Mouse (Mus musculus) granulocyte monocyte progenitor cell, adult 5-6 weeks (primary cell): ENCODE results near the gene Nedd4. TPM values are rescaled to one million over a fixed set of nuclear protein-coding genes. Genes with fewer than 3 reads are reported as not detected.

ENCODE experiments used
- ATAC-seq: replicated peaks from 2 replicates; pipeline ENCODE4 v1.8.0; 2016; ENCODE audit warnings: mild to moderate bottlenecking, moderate TSS enrichment, inconsistent platforms; ENCODE audit not compliant: poor library complexity, severe bottlenecking
- total RNA-seq, 2 experiments: library from RNA; stranded (forward) in 1 of 2; stranded (reverse) in 1 of 2; fragments of 200-712, 200-1000 nt in 1 of 2; fragments of >200 nt in 1 of 2; fragmentation: Nextera tagmentation in 1 of 2; gene quantifications; 2 replicates each; pipeline ENCODE4 v1.2.3; 2014 to 2017

The Nedd4 gene
- total RNA-seq, 2 experiments from 2014 or later = 118 to 154 TPM

- ATAC-seq = no peak
Observed at GRCm38 (mm10) chr9:72781466-72781865, 119.3 kb downstream of the Nedd4 start.

DNA sequence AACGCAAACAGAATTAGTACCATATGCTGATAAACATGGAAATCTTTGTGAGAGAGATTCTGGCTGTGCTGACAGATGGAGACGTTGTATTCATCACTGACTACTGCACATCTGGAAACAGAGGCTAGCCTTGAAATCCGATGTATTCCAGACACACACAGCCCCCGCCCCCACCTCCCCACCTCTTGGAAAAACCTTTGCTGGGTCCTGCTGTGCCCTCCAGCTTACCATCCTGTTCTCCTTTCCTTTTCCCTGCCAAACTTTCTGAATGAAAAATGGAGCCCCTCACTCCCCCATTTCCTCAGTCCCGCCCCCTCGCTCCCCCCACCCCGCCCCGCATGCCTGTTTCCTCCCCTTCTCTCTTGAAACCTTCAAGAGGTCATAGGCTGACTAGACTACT is 120.0 kb downstream of the Nedd4 start:
- no peak for ATAC-seq

GRCm38 (mm10) chr9:72787732-72788131 is 125.6 kb downstream of the Nedd4 start:
- no peak for ATAC-seq

GRCm38 (mm10) chr9:72790530-72791212 is 128.5 kb downstream of the Nedd4 start:
- no peak for ATAC-seq

GRCm38 (mm10) chr9:72791213-72791582 is 129.1 kb downstream of the Nedd4 start:
- 0 out of 2 replicates have a peak, but pooled peaks have one; percentile 2 for ATAC-seq

GRCm38 (mm10) chr9:72791681-72792080 is 129.5 kb downstream of the Nedd4 start:
- peak; percentile 98 for ATAC-seq

- no peak for ATAC-seq
Observed at GRCm38 (mm10) chr9:72795243-72795642, 133.1 kb downstream of the Nedd4 start.

- ATAC-seq = peak; percentile 99
Observed at GRCm38 (mm10) chr9:72797136-72797621, 135.0 kb downstream of the Nedd4 start.

Other genes starting within 250 kb of the Nedd4 start
- gene Mns1, start 224.3 kb upstream of the Nedd4 start, total RNA-seq (2014; fragmentation: Nextera tagmentation) = 22.2 and 32.6 TPM in 2 replicates
- 54.5 and 87.7 TPM in 2 replicates for gene Mns1, start 224.3 kb upstream of the Nedd4 start, total RNA-seq (2017)
- 14.3 and 18.2 TPM in 2 replicates for gene Tex9, start 170.1 kb upstream of the Nedd4 start, total RNA-seq (2014; fragmentation: Nextera tagmentation)
- gene Tex9, start 170.1 kb upstream of the Nedd4 start, total RNA-seq (2017) = 25.5 and 25.7 TPM in 2 replicates
- gene Rfx7, start 130.1 kb upstream of the Nedd4 start, total RNA-seq (2014; fragmentation: Nextera tagmentation) = 73.0 and 82.4 TPM in 2 replicates
- 20.4 and 28.6 TPM in 2 replicates for gene Rfx7, start 130.1 kb upstream of the Nedd4 start, total RNA-seq (2017)
- gene Prtg, start 144.5 kb downstream of the Nedd4 start, total RNA-seq (2014; fragmentation: Nextera tagmentation) = 0.17 TPM in 1 of 2 replicates, not detected in the other
- gene Prtg, start 144.5 kb downstream of the Nedd4 start, total RNA-seq (2017) = not detected in 2 replicates